Mouse (Mus musculus) monocyte, adult 5-6 weeks (primary cell): ENCODE data around the gene Ggt7. TPM values are rescaled to one million over a fixed set of nuclear protein-coding genes. Genes with fewer than 3 reads are reported as not detected.
"Not testable (repeated sequence)": the region's sequence is repeated elsewhere in the genome, so short reads cannot be mapped to it uniquely, and the experiment has no call there.

Experiments
- ATAC-seq: fragments of 153-309, 156-312 bp; replicated peaks from 2 replicates; pipeline ENCODE4 v1.8.0; 2017; ENCODE audit warnings: mild to moderate bottlenecking; ENCODE audit not compliant: low TSS enrichment, insufficient number of reproducible peaks, severe bottlenecking, poor library complexity, low FRiP score
- total RNA-seq: library from RNA; stranded (forward); fragments of 200-1000, 200-491, 200-594 nt; gene quantifications from 3 replicates; pipeline ENCODE4 v1.2.3, GENCODE M21; 2017

Ggt7 gene
- total RNA-seq, 1 experiment from 2014 or later, result 1.5 TPM

- no peak for ATAC-seq
These were observed 3.4 kb downstream of the Ggt7 start for GRCm38 (mm10) chr2:155514666-155515065.

DNA sequence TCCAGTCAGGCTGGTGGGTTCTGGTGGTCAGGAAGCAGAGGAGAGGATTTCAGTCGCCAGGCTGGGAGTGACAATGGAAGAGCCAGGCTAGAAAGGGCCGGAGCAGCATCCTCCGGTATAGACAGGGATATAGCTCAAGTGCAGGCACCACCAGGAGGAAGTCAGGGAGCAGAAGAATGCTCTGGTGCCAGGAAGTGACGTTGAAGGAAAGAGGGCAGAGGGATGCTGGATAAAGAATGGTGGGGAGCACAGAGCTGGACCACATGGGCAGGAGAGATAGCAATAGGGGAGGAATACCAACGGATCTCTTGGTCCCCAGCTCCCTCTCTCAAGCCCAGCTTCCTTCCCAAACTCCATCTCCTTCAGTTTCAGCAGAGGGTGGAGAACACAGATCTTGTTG lies 4.5 kb downstream of the Ggt7 start:
- ATAC-seq, result no peak

DNA sequence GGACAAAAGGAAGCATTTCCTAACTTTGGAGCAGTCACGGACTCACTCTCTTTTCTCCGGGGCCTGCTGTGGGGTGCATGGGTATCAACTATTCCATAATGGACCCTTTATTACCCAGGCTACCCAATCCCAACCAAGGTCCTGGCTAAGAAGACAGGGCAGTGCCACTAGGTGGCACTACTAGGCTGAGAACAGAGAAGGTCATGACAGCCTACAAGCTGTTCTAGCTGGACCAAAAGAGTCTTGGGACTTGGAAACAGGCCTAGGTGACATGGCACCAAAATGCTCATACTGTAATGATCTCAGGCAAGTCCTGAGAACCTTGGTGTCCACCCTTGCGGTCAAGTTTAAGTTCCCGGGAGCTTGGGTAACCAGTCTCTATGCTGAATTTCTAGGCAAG lies 5.6 kb downstream of the Ggt7 start:
- ATAC-seq, result peak; percentile 46

DNA sequence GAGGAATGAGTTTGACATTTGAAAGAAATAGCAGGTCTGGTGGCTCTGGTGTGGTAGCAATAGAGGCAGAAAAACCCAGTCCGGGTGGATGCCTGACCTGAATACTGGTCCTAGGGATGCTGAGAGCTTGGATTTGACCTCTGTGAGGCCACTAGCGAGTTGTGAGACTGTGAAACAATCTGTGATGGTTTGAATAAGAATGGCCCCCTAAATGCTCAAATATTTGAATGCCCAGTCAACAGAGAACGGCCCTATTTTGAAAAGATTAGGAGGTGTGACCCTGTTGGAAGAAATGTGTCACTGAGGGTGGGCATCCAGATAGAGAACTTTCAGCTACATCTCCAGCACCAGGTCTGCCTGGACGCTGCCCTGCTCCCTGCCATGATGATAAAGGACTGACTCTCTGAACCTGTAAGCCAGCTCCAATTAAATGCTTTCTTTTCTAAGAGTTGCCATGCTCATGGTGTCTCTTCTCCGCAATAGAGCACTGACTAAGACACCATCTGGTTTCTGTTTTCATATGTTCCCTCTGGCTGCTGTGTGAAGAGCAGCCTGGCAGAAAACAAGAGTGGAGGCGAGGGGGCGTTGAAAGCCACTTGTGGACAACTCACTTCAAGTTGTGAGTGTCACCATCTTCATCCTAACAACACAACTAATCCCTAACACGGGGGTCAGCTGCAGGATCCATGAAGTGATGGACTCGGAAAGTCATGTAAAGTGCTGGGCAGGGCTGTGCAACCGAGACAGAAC lies 10.1 kb downstream of the Ggt7 start:
- no peak for ATAC-seq

GRCm38 (mm10) chr2:155505811-155506210 lies 12.2 kb downstream of the Ggt7 start:
- no peak for ATAC-seq

GRCm38 (mm10) chr2:155504440-155505355 lies 13.3 kb downstream of the Ggt7 start:
- no peak for ATAC-seq

DNA sequence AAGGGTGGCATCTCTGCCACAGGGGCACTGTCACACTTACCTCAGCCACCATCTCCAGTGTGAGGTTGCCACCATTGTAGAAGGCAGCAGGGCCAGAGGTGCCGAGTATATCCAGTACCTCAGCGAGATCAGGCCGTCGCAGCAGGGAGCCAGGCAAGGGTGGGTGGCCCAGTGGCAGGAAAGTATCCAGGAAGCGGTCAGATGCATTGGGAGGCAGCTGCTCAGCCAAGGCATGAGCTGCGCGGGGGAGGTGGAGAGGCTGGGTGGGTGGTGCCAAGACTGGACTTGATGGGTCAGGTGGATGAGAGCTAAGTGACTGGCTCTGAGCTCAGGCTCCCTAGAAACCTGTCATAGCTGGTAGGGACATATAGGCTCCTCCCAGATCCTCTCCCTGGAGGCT lies 15.4 kb downstream of the Ggt7 start:
- ATAC-seq, result no peak

DNA sequence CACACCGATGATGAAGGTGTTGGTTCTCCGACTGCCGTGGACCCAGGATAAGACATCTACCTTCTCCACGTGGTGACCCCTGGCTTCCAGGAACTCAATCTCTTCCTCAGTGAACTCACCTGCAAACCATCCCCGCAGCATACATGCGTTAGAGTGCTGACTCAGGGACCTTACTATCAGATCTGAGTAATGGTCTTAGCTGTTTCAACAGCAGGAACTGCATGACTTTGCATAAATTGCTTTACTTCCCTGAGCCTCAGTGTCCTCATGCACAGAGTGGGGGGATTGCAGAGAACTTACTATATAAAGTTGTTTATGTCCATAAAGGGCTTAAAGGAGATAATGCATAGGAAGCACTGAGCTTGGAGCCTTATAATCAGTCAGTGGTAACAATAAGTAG lies 27.0 kb downstream of the Ggt7 start:
- no peak for ATAC-seq

- peak; percentile 79 for ATAC-seq
These were observed 36.0 kb downstream of the Ggt7 start for GRCm38 (mm10) chr2:155482021-155482420.

GRCm38 (mm10) chr2:155473570-155474088 lies 44.4 kb downstream of the Ggt7 start, which contains the start of gene Ncoa6:
Gene Ncoa6 (minus strand): TSS chr2:155473894.
- ATAC-seq, result peak; percentile 49; the same call in 1 of the 2 replicates

DNA sequence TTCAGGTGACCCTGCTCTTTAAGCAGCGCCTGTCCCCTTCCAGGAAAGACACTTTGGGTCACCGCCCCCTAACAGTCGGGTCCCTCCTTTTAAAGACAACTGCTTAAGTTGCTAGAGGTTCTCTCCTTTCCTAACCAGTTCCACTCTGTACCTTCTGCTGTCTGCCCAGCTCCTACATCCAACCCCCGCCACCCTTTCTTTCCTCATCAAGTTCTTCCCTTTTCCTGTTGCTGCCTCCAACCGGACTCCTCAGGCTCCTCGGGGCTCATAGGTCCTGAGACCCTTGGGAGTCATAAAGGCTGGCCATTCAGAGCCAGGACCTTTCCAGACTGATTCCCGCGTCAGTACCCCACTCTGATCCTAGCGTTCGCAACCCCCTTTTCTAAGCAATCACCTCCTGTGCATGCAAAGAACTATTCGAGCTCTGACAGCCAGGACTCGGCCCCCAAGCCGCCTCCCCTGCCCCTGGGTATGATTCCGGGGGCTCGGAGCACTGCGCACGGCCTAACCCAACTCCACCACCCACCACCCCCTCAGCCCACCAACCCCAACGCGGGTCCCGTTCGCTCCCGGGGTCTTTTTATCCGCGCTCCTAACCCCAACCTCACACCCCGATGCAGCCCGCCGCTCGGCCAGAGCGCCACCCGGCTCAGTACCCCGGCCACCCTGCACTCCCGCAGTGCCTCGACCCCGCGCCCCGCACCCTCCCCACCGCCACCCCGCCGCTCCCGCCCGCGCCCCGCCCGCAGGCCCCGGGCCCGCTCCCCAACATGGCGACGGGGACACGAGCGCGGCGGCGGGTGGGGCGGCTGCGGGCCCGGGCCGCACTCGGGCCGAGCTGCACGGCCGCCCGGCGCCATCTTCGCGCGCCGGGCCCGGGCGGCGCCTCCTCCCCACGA lies 45.1 kb downstream of the Ggt7 start:
- peak; percentile 56 for ATAC-seq

DNA sequence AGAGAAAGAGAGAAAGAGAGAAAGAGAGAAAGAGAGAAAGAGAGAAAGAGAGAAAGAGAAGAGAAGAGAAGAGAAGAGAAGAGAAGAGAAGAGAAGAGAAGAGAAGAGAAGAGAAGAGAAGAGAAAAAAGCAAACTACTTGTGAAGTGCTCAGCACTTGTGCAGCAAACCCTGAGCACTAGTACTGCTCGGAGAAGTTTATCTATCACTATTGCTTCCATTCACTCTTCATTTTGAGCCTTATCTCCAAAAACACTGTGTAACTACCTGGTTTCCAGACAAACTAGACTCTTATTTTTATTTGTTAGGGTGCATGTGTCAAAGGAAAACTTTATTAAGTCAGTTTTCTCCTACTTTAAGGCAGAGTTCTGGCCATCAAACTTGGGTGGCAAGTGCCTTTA lies 51.2 kb downstream of the Ggt7 start:
- no peak for ATAC-seq

DNA sequence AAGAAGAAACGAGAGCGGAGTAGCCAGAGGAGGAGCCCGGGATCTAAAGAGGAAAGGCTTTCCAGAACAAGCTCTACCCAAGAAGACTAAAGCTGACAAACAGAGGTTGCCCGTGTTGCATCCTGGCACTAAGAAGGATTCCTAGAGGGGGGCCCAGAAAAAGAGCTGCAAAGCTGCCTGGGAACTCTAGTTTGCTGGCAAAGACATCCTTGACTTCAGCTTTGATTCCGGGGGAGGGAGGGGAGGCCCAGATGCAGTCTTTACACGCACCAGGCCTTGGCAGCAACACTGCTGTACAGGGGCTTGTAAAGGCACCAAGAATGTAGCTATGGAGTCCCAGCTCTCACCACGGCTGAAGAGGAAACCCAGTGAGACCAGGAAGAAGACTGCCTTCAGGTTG lies 64.4 kb downstream of the Ggt7 start:
- ATAC-seq, result no peak

DNA sequence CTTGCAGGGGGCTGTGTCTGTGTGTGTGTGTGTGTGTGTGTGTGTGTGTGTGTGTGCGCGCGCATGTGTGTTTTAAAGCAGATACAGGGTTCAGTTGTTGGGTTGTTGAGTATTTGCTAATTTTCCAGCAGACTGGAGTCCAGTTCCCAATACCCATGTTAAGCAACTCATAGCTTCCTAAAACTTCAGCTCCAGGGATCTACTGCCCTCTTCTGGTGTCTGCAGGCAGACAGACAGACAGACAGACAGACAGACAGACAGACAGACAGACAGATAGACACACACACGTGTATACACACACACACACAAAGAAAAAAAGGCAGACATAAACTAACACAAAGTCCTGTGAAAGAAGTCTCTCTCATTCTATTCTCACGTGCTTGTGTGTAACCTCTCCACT lies 66.8 kb downstream of the Ggt7 start:
- no peak for ATAC-seq

- not testable (repeated sequence) for ATAC-seq
These were observed 70.1 kb downstream of the Ggt7 start for GRCm38 (mm10) chr2:155447906-155448305.

DNA sequence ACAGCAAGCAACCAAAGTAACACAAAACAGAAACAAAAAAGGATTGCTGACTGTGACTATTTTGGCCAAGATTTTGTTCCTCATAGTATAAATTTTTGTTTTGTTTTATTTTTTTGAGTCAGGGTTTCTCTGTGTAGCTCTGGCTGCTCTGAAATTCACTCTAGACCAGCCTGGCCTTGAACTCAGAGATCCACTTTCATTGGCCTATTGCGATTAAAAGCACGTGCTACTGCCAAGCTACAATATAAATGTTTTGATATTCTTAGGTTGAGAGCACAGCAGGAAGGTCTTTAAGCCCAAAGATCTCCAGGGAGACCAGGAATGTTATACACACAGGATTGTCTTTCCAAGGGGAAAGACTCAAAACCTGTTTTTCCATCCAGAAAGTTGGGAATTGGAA lies 74.6 kb downstream of the Ggt7 start:
- ATAC-seq, result no peak

DNA sequence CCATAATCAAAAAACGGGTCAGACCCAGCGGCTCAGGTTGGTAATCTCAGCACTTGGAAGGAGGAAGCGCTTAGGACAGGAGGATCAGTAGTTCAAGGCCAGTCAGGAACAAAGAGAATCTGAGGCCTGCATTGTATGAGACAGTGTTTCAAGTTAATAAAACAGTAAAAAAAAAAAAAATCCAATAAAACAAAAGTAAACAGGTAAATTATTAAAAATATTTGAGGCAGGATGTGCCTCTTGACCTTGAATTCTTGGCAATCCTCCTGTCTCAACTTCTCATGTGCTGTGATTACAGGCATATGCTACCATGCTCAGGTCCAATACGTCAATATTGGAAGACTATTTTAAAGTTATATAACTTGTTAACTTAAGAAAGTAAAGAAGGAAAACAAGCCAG lies 75.1 kb downstream of the Ggt7 start:
- no peak for ATAC-seq
